Mouse (Mus musculus): ENCODE measurements around the gene Itgb4.

The Itgb4 gene

DNA sequence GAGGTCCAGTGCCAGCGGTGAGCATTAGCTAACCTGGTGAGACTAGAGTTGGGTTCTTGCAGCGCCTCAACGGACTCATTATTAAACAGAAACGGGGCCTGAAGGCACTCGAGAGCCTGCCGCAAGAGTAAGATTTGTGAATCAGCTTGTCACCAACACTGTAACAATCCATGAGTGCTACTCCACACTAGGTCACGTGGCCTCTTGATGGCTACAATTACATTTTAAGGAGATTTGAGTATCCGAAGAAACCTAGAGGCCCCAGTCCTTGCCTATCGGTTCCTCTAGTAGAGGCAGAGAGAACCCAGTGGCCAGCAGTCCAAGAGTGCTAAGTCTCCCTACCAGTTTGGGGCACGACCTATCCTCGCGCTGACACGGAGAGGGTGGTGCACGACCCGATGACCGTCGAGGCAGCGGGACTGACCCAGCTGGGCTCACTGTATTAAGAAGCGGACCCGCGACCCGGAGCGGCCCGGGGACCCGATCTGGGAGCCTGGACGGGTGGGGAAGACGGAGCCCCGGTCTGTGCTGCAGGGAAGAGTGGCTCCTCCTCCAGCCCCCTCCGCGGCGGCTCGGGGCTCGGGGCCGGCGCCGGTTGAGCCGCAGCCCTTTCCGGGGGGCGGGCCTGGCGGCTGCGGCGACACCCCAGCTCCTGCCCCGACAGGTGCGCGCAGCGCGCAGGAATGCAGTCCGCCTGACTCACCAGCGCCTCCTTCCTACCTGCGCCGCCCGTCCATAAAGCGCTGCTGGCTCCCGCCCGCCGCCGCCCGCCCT is at the start of gene Itgb4:
Gene Itgb4, plus strand, starts transcription at position 401 of the 774 bp plus-strand sequence.
- DNase-seq = peak; percentile 68 to 83

DNA sequence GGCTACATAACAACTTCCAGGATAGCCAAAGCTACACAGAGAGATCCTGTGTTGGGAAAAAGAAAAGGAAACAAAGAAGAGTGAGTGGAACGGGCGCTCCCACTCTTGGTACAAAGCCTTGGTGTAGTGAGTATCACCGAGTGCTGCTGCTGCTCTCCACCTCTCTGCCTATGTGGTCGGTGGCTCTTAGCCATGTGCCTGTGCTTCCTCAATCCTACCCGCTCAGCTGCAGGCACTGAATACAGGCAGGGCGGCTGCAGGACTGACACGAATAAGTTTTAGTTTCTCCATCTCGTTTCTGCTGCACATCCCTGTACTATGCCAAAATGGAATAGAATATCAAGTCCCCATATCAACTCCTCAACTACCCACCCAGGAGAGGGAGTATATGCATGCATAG is 45.5 kb upstream of the Itgb4 start:
- no peak for DNase-seq

DNA sequence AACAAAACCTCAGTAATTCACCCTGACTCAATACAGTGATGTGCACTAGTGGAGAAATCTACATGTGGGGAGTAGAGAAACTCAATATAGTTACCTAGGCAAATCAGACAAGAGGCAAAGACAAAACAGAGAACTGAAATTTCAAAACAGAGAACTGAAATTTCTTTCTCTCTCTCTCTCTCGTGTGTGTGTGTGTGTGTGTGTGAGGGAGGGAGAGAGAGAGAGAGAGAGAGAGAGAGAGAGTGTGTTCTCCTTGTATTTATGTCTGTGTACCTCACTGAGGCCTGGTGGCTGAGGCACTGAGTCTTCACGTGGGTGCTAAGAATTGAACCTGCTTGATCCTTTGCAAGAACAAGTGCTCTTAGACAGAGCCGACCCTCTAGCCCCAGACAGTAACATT is 44.7 kb upstream of the Itgb4 start:
- no peak for DNase-seq

DNA sequence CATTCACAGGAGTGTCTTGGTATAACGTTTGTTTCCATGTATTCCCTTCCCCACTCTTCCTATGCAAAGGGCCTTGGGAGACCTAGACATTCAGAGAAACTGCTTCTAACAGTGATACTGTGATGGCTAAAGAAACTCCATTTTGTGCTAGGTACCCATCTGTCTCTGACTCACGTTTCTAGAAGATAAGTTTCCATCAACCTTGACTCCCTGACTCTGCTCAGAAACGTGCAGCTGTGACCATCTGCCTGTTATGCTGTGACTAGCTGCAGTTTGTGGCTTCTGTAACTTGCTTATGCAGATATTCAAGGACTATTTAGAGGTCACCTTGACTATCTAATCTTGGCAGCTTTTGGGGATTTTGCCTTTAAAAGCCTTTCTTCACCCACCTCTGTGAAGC is 43.3 kb upstream of the Itgb4 start:
- DNase-seq = no peak

DNA sequence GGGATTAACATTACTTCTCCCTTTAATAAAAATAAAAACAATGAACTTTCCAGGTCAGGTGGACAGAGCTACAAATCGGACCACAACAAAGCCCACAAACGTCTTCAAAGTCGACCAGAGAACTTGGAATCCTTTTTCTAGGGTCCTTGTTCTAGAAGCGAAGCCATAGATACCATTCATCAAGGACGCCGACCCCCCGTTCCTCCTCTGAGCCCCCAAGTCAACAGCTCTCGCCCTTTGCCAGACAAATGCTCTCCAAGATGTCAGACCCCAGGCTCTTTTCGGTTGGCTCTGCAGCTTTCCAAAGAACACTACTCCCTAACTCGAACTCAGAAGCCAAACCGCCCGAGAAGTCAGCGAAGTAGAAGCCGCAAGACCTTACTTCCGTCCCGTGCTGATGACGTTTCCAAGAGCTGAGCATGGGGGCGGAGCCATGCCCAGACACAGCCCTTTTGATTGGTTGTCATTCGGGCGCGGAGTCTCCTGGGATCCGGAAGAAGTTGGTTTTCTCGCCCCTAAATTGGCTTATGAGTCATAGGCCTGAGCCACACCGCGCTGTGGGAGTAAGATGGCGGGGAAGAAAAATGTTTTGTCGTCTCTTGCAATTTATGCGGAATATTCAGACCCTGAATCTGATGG is 41.3 kb upstream of the Itgb4 start, which contains the start of the genes Sap30bp and Recql5:
Gene Sap30bp, plus strand, starts transcription at position 175 of the 639 bp plus-strand sequence.
Gene Recql5, minus strand, starts transcription at position 370 of the 639 bp plus-strand sequence.
- peak; percentile 98 to 99 for DNase-seq

DNA sequence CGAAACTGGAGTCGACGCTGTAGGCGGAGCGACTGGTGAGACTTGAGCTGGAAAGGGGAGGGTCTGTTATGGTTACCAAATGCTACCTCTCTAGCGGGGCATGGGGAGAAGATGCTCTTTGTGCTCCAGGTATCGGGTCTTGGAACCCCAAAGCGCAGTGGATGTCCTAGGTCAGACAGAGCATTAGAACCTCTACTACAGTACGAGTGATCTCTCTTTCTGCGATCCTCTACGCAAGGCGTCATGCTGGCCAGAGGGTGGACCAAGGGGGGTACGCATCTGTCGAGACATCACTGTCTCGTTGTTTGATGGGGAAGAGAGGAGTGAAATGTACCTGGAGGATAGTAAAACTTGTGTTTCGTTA is 40.8 kb upstream of the Itgb4 start:
- DNase-seq = no peak

DNA sequence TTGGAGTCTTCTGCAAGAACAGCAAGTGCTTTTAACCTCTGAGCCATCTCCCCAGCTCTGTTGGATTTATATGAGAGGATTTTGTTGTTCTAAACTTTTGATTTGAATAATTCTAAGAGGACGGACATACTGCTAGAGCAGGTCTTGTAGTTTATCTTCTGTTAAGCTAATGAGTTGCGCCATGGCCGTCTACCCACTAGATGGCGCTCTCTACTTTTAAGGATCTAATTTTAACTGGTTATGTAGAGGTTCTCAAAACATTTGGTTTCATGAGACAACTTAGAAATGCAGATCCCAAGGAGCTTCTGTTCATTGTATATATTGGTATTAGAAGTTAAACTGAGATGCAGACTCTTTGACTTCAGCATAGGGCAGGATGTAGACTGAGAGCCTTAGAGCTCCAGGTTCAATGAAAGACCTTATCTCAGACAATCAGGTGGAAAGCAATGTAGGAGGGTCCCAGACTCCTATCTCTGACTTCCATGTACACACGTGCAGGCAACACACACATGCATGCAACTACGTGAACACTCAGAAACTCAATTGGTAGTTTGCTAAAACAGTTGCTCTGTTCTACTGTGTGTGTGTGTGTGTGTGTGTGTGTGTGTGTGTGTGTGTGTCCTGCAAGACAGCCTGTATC is 34.7 kb upstream of the Itgb4 start:
- peak; percentile 67 to 85 for DNase-seq

DNA sequence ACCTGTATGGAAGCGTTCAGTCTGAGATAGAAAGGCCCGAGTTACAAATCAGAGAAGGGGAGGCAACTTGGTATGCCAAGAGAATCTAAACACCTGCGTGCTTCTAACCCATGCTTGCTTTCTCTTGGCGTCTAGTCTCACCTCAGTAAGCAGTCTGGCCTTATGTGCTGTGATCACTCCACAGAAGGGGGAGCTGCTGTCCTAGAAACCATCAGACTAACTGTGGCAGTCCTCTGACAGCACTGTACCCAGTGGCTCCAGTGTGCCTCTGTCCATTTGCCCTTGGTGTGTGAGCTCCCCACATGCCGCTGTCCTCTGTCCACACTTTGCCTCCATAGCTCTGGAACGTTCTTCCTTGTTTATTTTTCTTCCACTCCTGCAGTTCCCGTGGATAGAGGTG is 32.5 kb upstream of the Itgb4 start:
- DNase-seq = no peak

DNA sequence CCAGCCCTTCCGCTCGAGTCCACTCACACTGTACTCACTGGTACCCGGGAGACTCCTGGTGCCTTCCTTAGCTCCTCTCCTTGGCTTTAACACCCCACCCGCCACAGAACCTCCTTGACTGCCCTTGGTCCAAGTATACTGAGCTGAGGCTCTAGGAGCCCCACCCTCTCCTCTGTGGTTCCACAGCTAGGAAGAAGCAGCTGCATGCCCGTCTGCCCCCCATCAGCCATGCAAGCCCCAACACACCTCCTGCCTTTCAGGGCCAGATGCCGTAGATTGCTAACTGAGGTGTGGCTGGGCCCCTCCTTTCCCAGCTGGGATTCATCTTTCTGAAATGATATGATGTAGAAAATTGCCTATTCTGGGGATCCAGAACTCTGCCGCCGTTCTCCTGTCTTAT is 29.3 kb upstream of the Itgb4 start:
- no peak for DNase-seq

DNA sequence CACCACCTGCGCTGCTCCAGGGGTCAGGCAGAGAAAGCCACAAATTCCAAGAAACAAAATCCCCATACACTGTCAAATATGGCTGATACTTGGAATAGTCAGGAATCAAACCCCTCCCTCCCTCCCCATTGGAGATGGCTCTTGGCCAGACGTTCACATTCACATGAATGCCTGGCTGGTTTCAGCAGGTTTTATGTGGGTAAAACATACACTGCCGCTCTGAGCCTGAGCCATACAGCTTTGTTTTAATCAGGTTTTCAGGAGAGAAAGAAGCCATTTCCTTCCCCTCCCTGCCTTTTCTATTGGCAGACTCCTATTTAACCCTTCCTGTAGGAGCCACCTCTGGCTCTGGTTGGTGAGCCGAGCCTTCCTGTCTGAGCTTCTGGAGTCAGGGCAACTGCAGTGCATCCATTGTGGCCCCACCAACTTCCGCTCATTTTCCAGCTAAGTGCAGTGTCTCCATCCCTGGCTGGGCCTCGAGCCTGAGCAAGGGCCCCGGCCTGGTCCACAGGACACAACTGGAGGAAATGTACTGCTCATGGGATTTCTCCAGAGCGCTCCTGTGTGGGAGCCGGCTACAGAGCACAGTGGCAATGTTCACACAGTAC is 28.2 kb upstream of the Itgb4 start:
- DNase-seq = peak; percentile 31 to 39

DNA sequence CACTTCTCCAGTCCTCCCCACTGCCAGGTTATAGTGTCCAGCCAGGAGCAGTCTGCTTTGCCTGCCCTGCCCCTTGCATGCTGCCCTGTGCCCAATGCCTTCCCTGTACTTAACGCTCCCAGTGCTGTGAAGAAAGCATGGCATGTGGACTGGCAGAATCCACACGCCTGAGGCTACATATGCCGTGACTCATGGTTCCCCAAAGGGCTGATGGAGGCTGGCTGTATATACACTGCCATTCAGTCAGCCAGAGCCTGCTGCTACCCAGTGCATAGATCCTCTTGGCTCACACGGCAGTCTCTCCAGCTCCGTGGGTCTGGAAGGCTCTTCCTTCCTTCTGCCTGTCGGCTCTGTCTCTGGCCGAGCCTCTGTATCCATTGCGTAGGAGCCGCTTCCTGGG is 26.2 kb upstream of the Itgb4 start:
- DNase-seq = no peak

DNA sequence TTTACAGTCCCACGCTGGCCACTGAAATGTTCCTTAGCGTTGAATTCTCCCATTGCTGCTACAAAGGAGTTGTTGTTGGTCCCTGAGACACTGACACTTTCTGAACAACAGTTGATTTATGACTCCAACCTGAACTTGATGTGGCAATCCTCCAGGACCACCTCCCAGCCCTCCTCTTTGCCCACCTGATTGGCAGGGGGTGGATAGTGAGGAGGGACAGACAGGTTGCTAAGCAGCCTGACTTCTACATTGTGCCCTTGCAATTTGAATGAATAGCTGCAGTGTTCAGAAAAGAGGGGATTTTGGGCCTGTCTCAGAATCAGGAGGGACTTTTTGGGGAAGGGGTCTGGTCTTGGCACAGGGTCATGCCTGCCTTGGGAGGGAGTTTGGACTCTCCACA is 23.8 kb upstream of the Itgb4 start:
- no peak for DNase-seq

DNA sequence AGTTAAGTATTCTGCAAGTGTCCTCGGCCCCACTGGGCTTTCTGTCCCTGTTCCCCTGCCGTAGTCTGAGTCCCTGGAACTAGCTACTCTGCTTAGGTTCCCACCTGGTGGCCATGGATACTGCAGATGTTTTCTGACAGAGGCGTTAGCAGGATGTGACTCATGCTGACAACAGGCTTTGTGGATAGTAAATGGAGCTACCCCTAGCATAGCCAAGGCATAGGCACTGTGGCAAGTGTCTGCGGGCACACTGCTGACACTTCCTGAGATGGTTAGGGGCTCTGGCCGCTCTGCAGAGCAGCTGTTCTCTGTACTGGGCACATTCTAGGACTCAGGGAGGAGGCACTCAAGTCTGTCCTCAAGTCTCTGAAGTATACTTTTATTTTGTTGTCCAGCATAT is 19.8 kb upstream of the Itgb4 start:
- no peak for DNase-seq

DNA sequence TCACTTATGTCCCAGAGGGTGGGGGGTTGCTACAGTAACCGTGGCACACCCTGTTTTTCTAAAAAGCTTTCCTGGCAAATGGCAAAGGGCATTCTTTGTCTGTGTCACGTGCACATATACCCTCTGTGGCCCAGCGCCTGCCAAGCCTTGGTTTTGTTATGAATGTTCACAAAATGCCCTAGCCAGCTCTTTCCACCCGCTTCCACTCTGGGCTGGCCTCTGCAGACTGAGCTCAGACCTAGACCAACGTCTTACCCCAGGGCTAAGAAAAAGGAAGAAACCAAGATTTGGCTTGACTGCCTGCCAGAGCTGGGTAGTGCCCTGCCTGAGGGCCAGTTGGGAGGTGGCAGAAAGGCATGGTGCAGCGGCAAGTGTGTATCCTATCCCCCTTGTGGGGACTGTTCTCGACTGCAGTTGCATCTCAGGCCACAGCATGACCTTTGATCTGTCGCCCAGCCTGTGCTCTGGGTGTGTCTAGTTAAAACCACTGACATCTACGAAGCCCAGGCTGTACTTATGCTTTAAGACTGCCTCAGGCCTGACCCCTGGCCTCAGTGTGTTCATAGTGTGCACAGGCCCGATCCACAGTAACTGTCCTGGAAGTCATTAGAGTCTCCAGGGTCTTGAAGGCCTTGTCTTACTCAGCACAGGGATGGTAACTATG is 19.2 kb upstream of the Itgb4 start:
- peak; percentile 53 to 76 for DNase-seq

DNA sequence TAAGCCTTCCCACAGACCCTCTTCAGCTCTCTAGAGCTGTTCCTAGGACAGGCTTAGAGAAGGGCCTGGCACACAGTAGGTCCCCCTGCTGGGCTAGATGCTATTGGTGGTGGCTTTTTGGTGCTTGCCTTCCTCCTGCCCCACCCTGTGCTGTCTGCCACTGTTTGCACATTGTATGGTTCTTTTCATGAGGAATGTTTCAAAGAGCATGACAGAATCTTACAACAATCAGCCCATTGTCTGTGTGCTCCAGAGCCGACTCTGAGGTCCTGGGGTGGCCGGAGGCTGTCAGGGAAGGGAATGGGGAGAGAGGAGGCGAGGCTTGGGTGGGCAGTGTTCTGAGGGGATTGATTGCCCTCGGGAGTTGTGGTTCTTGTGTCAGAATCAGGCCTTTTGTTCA is 18.1 kb upstream of the Itgb4 start:
- DNase-seq = no peak

DNA sequence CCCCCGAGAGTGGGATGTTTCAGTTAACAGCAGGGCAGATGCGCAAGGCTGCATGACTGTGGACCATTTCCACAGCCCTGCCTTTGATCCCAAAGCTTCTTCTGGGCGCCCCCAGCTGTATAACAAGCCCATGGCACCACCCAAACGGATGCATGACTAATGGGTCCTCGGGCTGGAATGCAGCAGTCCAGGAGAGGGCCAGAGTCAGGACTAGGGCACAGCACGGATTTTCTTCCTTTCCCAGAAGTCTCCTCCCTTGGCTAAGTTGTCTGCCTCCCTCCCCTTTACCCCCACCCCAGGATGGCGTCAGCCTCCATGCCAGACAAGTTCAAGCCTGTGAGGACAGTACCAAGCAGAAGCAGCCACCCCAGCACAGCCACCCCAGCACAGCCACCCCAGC is 16.5 kb upstream of the Itgb4 start:
- no peak for DNase-seq

DNA sequence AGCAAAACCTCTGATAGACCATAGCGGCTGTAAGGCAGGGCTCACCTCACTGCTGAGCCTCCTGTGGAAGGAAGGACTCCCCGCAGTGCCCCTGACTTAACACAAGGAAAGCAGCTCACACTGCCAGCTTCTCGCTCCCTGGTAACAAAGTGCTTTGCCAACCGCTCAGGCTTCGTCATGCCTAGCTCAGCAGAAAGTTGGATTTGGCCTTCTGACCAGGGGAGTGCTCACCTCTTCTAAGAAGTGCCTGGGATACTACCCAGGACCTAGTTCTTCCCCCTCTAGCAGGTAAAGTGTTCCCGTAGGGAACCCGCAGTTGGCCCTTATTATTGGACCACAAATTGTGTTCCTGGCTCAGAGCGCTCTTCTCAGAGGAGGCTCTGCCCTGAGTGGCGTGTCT is 15.5 kb upstream of the Itgb4 start:
- DNase-seq = peak; percentile 17 to 58

DNA sequence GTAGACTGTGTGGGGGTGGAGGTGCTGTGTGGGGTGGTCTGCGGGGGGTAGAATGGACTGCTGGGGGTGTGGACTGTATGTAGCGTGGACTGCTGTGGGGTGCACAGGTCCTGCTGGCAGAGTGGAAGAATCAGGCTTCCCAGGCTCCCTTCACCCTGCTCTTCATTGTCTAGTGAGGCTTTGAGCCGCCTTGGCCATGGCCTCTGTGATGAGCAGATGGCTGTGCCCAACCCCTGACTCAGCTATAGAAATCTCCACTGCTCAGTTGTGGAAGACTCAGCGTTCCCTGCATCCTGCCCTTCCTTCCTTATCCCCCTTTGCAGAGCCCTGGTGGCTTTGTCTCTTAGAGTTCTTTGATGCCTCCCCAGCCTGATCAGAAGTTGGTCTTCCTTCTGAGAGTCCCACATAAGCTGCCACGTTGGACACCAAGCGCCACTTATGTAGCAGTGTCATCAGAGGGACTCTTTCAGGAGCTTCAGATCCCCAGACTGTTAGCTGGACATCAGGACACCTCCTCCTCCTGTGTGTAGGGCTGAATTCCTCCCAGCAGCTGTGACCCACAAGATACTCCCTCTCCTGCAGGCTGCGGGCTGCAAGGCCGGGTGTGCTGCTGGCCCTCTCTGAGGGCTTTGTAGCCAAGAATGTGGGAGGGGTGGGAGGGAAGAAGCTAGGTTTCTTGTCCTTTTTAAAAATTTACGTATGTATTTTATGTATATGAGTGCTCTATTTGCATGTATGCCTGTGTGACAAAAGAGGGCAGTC is 11.7 kb upstream of the Itgb4 start:
- DNase-seq = no peak

DNA sequence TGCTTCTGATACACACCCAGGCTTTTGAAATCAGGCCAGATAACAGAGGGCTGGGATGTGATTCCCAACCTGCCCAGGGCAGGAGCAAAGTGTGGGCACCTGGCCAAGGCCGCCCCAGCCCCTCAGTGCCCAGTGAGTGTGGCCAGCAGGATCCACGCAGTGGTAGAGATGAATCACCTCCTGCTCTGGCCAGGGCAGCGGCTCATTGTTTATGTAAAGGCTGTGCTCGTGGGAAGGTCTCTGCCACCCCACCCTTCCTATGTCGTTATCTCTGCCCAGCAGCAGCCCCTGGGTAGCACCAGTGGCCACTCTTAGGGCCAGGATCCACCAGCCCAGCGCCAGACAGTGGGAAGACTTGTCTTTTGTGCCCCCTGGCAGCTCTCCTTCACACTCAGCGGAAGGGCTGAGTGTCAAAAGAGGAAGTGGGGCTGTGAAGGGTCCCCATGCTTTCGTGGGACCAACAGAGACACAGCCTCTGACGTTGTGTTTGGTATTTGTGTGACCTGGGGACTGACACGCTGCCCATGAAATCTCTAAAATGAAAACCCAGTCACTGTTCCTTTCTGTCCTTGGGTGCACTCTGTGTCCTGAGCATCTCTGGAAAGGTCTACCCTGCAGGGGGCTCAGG is 9.4 kb upstream of the Itgb4 start:
- DNase-seq = peak; percentile 27 to 52

DNA sequence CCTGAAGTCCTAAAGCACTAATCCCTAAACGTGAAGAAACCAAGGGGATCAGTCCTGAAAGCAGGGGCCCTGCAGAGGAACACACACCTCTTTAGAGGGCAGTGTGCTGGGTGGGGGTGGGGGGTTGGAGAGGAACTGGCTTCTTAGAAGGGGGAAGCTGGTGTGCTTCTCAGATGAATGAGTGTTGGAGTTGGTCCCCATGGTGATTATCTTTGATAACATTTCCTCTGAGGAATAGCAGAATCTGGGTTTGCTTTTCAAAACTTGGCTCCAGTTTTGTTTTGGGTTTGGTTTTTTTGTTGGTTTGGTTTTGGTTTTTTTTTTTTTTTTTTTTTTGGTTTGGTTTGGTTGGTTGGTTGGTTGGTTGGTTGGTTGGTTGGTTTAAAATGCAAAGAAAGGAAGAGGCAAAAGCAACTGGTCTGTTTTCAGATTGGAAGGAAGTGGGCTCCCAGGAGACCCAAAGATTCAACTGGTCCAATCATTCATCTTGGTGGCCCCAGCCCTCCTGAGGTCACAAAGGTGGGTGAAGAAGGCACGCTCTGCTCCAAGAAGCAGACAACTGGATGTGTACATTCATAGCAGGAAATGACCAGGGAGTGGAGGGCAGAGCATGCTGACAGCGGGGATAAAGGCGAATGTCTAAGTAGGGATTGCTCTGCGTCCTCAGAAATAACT is 5.6 kb upstream of the Itgb4 start:
- no peak for DNase-seq

DNA sequence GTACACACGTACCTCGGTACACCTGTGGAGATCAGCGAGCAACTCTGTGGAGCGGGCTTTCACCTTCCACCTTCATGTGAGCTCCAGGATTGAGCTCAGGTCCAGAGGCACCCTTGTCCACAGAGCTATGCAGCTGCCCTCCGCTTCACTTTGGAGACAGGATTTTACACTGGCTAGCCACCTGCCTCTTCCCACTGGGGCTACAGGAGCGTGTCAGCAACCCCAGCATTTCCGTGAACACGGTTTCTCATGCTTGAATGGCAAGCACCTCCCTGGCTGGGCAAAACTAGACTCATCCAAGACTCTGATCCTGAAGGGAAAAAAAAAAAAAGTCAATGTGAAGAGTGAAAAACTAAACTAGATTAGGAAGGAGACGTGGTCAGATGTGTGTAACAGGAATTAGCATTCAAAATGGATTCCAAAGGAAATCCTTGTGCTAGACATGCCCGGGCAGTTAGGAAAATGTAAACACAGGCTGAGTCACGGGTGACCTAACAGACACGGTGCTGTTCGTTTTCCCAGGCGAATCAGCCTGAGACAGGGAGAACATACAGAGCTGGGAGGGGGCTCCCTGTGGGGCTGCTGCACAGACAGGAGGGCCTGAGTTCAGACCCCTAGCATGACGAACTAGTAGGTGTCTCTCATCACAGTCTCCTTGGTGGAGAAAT is 4.4 kb upstream of the Itgb4 start:
- peak; percentile 32 to 70 for DNase-seq

Data from kidney, postnatal 25 days (tissue).